Mouse (Mus musculus): ENCODE data around the gene Pitpnc1.

The Pitpnc1 gene

GRCm38 (mm10) chr11:107222531-107223168, 247.8 kb downstream of the Pitpnc1 start:
- no peak for DNase-seq

GRCm38 (mm10) chr11:107215111-107215510, 255.4 kb downstream of the Pitpnc1 start:
- no peak for DNase-seq

GRCm38 (mm10) chr11:107213745-107214144, 256.8 kb downstream of the Pitpnc1 start:
- DNase-seq: no peak

DNA sequence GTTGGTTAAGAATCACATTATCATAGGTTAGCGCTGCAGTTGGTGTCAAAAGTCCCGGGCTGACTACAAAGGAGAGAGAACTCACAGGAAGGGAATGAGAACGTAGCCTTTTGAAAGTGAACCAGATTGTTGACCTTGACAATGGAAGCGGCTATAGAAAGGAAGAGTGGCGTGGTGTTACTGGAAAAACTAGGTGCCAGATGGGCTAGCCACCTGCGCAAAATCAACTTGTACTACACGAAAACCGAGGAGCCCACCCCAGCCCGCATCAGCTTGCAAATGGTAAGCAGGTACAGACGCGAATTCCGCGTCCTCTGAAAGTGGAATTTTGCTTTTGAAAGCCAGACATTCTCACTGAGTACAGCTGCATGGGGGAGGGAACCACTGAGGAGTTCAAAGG, 260.7 kb downstream of the Pitpnc1 start:
- no peak for DNase-seq

- DNase-seq: no peak
These were observed 268.7 kb downstream of the Pitpnc1 start for GRCm38 (mm10) chr11:107201773-107202172.

- no peak for DNase-seq
These were observed 271.2 kb downstream of the Pitpnc1 start for GRCm38 (mm10) chr11:107199281-107199680.

DNA sequence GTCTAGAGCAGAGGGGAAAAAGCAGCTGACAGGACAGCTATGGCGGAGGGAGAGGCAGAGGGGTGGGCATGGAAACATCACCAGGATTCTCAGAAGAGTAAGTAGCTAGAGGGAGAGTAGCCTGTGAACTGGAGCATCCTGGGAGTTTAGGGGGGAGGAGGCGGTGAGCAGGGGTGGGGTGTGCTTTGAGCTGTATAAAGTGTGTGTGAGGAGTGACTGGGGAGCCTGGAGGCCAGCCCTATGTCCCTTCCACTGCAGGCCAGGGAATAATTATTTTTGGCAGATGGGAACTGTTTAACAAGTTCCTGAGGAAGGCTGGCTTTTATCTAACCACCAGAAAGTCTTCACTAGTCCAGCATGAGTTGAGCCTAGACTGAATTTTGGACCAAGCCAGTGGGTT, 275.2 kb downstream of the Pitpnc1 start:
- no peak for DNase-seq

GRCm38 (mm10) chr11:107190376-107190775, 280.1 kb downstream of the Pitpnc1 start:
- no peak for DNase-seq

DNA sequence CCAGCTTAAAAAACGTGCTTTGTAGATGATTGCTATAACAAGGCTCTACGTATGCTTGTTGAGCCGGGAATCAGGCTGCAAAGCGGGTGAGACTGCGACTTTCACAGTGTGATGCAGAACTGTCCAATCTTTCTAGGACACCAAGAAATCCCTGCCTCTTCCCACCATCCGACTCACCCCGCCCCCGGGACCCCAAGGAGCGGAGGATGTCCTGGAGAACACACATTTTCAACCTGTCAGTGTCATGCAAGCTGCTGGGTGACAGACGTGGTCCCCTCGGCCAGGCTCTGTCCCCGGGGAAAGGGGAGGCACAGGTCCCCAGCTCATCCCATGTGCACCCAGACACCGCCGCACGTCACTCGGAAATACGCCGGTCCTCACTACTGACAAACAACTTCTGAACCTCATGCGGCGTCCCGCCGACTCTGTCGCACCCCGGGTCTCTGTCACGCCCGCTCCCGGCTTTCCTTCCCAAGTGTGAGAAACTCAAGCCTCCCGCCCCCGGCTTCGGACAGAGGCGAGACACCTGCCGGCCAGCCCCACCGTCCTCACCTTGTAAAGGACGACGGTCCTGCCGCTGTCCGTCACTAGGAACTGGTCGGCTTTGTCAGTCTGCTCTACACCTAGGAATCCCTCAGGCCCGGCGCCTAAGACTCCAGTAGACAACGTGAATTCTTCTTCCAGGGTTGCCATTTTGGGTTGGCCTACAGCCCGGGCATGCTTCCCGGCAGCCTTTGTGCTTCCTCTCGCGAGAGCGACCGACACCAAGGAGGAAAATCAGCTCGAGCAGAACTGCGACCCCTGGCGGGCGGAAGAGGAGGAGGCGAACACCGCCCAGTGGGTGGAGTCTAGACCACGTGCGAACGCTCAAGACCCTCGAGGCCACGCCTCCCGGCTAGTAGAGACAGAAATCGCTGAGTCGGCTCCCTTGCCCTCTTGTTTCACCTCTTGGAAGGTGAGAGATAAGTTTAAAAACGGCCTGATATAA, 281.6 kb downstream of the Pitpnc1 start, which contains the start of gene Nol11:
Nol11 (minus strand) TSS at position 817 of the 988 bp plus-strand sequence.
- peak; percentile 97 to 98 for DNase-seq

GRCm38 (mm10) chr11:107183777-107184176, 286.7 kb downstream of the Pitpnc1 start:
- no peak for DNase-seq

DNA sequence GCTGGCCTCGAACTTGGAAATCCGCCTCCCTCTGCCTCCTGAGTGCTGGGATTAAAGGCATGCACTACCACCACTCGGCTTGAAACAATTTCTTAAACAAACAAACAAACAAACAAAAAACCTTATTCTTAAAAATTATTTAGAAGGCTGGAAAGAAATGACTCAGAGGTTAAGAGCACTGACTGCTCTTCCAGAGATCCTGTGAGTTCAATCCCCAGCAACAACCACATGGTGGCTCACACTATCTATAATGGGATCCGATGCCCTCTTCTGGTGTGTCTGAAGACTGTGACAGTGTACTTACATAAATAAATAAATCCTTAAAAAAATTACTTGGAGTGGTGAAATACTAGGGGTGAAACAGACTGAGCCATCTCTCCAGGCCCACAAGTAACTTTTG, 309.3 kb downstream of the Pitpnc1 start:
- DNase-seq: no peak

DNA sequence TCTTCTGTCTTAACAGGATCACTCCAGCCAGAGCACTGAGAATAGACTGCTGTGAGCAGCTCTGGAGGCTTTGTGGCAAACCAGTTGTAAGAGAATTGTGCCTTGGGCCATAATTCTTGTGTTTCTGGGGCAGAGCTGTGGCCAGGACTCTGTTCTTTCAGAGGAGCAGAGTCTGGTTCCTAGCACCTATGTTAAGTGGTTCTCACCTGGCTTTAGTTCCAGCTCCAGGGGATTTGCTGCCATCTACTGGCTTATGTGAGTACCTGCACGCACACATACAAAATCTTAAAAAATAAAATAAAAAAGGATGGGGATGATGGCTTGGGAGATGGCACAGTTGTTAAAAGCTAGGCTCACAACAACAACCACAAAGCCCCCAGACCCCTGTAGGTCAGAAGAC, 311.5 kb downstream of the Pitpnc1 start:
- no peak for DNase-seq

All from thymus, postnatal 36 days (tissue).